Mouse (Mus musculus) ovary, postnatal 36 days (tissue): ENCODE results near the gene Smyd2.

Source experiments
- DNase-seq: peaks from one replicate; pipeline ENCODE4 v3.0.0; 2022; ENCODE audit warnings: low spot score, mixed read lengths

Gene Smyd2

DNA sequence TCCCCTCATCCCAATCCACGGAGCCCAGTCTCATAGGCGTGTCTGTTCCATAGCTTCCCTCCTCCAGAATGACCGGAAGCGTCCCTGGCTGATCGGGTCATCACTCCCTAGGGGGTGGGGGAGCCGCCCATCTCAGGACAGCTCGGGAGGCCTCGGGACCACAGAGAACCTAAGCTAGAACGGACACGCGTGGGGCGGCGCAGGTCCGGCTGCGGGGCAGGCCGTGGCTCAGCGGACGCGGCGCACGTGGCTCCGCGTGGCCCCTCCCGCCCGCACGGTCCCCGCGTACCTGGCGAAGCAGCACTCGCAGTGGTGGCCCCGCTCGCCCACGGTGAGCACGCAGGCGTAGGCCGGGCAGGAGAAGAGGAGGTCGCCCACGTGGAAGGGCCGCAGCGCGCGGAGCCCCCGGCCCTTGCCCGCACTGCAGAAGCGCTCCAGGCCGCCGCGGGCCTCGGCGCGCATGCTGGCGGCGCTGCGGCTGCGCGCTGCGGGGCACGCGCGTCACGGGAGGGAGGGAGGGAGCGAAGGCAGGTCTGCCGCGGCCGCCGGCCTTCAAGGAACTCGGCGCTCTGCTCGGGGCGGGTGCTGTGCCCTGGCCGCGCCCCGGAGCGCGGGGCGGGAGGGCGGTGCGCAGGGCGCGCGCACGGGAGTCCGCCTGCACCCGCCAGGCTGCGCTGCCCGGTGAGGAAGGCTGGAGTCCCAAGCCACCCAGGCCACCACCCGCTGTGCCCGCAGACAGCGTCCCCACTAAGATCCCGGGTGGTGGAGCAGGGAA is at the start of gene Smyd2:
TSS of gene Smyd2 (minus strand) at position 546 of the 775 bp plus-strand sequence.
- peak; percentile 84 for DNase-seq

DNA sequence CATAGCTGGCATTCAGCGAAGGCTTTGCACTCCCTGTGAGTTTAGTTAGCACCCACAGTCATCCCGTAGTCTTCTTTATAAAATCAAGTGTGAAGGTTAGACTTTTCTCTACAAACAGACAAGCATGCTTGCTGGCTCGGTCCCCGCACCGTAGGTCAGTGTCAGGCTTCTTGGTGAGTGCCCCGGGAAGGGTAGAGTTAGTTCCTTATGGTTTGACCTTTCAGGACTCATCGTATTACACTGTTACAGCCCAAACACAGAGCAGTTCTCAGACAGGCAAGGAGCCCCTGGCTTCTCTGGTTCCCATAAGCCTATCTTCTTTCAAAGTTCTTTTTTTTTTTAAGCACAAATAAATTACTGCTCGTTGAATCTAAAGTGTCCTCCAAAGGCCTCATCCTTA is 48.2 kb upstream of the Smyd2 start:
- no peak for DNase-seq

DNA sequence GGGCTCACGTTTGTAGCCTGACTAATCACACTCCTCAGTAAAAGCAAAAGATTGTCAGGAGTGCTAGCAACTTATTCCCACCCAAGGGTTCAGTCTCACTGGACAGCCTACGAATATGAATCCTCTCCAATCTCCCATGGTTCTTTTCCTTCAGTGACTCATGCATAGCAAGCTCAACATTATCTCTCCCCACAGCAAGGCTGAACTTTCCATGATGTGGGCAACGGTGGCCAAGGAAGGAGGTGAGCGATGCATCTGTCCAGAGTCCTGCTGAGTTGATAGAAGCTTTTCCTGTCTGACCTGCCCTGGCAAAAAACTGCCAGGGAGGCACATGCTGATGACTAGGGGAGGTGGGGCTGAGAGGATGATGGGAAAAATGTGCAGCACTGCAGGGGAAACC is 45.9 kb upstream of the Smyd2 start:
- DNase-seq = no peak

DNA sequence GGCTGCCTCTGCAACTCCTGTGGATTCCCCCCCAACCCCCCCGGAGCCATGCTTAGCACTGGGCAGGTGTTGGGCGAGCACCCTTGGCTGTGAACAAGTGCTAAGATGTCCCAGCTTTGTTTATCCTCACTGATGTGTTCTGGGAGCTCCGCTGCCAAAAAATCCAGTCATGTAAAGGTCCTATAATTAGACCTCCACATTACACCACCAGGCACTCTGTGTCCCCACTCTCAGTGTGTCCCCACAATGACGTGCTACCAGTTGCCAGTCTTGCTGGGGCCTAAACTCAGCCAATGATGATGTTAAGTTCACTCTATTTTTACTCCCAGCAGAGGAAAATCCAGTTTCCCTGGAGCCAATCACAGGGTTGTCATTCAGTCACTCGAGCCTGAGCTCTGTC is 38.3 kb upstream of the Smyd2 start:
- no peak for DNase-seq

DNA sequence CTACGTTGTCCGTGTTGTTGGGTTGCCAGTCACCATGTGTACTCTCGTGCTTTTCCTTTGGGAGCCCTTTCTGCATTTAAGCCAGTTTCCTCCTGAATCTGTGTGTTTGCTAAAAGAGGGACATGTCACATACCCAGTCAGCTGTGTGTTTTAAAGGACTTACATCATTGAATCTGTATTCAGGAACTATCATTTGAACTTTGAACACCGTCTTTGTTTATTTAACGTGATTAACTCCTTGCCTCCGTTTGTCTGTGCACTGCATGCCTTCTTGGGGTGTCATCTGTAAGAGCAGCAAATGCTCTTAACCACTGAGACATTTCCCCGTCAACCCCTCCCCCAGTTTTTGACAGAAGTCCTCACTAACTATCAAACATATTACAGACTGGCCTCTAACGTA is 37.6 kb upstream of the Smyd2 start:
- DNase-seq = no peak

DNA sequence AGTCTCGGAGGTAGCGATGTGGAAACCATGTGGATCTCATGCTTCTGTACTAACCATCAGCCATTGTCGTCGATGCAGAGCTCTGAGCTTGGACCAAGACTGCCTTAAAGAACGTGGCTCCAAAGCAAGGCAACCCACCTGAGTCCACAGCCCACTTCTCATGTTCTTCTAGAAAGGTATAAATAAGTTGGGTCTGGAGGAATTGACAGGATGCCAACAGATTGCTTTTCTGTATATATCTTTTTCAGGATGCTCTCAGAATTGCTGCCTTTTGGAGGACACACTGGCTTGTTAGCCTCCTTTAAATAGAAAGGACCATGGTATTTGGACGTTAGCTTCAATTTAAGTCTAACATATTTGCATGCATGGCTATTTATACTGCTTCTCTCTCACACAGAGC is 29.7 kb upstream of the Smyd2 start:
- DNase-seq = no peak

DNA sequence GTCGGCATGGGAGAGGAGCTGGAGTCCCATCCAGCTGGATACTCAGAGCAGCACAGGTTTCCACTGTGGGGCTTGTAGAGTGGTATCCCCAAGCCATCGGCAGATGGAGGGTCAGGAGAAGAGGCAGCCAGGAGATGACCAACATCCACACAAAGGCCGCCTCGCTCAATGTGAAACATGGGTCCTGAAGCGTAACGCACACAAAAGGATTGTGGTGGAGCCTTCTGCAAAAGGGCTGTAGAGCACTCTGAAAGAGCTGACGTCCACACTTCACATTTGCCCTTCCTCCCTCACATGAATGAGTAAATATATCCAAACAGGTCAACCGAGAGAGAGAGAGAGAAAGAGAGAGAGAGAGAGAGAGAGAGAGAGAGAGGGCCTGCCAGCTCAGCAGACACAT is 25.2 kb upstream of the Smyd2 start:
- DNase-seq = no peak

DNA sequence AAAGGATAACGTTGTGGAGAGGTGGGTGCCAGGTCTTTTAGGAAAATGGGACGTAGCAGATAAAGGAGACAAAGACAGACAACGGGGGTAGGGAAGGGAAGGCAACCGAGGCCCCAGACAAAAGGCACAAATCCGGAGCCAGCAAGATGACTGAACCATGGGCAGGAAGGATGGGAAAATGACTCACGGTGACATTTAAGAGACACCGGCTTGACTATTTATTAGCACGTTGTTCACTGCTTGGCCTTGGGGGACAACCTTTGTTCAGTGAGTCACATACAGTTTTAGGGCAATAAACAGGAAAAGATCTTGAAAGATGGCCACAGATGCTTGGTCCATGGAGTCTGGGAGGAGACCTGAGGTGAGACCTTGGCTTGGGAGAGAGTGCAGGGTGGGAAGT is 24.0 kb upstream of the Smyd2 start:
- no peak for DNase-seq

DNA sequence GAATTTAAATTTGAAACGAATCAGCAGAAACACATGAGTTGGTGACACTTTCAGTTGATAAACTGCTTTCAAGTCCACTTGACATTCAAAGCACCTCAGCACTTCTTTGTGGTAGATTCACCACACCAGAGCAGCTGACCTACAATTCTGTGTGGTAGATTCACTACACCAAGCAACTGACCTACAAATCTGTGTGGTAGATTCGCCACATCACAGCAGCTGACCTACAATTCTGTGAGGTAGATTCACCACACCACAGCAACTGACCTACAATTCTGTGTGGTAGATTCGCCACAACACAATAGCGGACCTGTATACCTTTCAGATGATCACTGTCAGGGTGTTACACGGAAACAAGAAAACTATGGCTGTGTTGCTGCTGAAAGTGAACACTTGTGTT is 19.6 kb upstream of the Smyd2 start:
- no peak for DNase-seq

DNA sequence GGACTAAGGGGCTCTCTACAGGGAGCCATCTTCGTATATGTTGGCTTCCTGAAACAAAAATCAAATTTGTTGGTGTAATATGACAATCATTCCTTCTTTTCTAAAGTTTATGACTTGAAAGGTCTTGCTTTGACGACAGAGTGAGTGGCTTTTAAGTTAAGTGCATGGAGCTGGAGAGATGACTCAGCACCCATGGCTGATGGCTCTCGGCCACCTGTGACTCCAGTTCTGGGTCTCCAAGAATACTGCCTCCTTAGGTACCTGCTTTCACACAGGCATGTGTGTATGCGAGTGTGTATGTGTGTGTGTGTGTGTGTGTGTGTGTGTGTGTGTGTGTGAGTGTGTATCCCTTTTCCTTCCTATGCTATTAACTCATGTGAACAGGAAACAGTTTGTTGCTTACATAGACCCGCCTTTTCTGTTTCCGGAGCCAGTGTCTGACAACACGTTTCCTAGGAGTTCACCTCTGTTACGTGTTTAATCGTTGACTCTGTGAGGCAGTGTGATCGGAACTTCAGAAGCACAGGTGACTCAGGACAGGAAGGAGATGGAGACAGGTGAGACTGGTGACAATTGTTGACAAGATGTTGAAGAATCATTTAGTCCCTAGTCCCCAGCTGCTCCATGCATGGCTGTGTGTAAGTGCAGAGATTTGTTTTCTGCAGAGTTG is 14.4 kb upstream of the Smyd2 start:
- DNase-seq = no peak

DNA sequence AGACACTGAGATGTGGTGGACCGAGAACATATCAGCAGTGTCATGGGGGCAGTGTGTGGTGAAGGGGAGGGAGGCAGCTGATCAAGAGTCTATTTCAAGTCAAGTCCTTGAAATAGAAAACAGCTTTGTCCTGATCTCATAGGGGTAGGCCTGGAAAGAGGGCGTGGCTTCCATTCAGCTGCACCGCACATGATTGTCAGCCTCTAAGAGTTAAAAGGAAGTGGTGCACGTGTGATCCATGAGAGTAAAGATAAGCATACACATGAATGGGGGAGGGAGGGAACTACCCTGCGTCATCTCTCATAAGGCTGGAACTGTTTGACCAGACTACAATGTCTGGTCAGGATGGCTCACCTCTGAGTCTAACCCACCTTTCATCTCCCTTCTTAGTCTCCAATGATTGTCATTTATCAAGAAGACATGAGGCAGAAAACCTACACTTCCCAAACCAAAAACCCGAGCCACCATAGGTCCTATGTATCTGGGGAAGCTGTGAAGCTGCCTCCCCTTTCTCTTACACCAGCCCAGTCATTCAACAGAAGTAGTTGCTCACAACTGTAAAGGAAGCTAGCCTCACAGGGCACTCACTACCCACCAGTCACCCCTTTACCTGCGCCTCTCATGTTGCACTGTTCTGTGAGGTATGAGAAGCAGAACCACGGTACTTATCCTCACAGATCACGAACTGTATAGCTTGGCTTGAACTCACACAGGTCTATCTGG is 11.5 kb upstream of the Smyd2 start:
- DNase-seq = no peak

DNA sequence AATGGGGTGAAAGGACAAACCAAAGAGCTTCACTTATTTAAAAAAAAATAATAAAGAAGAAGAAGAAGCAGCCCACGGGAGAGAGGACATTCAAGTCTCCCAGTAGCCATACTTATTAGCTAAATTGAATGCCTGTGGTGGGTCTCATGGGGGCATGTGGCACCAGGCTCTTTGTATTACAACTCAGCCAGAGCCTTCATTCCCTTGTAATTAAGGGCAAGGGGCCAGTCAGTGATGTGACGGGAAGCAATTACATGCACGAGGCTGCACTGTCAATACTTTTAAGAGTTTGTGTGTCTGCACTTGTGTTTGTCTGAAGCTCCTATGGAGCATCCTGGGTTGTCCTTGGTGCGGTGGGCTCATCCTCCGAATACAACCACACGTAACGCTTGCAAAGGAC is 10.8 kb upstream of the Smyd2 start:
- DNase-seq = no peak

DNA sequence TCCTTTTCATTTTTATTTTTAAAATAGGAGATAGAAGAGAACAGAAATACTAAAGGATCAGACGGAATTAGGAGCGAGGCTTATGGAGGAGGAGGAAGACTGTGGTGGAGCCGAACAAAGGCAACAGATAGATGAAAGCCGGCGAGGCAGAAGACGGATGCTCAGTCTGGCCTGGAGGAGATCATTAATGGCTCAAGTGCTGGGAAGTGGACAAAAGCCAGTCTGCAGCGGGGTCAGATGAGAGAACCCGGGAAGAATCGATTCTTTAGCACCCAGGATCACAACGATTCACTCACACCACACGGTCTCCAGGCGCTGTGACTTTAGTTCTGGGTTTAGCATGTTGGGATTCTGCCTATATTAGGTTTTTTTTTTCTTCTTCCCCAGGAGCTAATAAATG is 10.0 kb upstream of the Smyd2 start:
- no peak for DNase-seq

DNA sequence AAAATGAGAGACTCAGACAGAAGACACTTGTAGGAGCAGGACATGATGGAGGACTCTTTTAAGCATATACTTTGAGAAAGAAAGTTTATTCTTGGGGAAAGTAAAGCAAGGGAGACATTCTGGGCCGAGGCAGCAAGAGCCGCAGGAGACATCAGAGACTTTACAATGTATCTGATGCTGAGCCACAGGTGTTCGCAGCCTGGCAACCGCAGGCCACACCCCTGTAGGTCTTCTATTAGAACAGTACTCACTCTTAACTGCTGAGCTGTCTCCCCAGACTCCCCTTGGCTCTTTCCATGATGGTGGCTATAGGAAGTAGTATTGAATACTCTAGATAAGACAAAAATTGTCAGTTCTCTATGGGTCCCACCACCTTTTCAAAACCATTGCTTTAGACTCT is 7.7 kb upstream of the Smyd2 start:
- DNase-seq = no peak

DNA sequence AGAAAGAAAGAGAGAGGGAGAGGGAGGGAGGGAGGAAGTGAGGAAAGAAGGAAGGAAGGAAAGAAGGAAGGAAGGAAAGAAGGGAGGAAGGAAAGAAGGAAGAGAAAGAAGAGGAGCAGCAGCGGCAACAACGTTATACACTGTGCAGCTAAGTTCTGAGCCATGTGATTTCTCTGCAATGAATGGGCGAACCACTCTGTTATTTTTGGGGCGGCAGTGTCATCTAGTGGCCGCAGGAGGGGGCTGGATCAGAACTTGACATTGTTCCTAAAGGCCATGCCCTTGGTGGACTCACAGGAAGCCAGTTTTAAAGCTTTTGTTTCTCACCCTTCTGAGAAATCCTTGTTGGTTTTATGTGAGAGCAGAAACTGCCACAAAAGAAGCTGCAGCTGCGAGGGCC is 5.5 kb upstream of the Smyd2 start:
- peak; percentile 63 for DNase-seq

DNA sequence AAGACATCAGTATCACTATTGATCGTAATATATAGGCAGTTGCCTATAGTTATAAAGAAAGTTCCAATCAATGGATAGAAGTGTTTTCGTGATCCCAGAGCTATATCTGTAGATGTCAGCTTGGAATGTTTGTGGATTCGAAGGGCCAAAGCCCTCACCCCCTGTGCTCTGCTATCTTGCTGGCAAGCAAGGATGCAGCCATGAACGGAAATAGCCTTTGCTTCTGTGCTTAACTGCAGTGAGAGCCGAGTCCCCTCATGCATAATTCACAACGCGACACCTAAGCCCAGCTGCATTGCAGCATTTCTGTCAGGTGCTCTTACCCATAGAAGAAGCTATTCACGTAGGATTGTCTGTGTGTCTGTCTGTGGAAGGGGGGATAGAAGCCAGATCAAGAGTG is 4.1 kb upstream of the Smyd2 start:
- DNase-seq = no peak

DNA sequence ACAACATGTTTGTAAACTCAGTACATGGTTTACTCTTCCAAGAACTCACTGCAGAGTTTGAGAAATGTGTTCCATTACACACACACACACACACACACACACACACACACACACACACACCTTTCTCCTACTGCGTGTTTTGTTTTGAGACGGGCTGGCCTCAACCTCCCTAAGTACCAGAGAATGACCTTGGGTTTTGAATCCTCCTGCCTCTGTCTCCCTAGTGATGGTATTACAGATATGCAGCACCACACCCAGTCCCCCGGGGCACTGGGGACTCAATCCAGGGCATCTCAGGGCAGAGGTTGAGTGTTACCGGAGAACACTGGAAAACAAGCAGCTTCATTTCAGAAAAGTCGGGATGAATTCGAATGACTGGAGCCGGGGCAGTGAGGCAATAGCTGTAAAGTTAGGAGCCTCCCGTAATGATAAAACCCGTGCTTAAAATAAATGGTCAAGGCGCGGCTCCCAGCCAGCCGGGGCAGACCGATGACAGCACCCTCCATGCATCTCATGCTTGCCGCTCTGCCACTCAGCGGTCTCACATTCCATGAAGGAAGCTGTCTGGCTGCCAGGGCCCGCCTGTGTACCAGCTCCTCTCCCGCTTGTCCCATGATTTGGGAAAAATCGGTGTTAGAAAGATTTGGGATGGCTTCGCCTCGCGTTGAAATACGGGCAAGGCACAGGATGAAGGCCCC is 1.9 kb upstream of the Smyd2 start:
- DNase-seq = no peak

DNA sequence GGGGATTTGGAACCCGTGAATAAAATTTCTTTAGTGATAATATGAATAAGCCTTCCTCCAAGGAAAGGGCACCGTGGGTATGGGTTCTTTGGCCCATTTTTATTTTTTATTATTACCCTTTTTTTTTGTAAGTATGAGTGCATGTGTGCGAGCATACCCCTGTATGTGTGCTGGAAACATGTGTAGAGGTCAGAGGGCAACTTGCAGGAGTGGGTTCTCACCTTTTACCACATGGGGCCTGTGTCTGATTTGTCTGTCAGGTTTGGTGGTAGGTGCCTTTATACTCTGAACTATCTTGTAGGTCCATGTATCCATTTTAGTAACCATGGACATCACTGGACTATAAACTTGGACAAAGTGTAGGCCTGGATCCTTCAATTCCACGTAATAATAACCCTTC is 994 bp upstream of the Smyd2 start:
- no peak for DNase-seq

DNA sequence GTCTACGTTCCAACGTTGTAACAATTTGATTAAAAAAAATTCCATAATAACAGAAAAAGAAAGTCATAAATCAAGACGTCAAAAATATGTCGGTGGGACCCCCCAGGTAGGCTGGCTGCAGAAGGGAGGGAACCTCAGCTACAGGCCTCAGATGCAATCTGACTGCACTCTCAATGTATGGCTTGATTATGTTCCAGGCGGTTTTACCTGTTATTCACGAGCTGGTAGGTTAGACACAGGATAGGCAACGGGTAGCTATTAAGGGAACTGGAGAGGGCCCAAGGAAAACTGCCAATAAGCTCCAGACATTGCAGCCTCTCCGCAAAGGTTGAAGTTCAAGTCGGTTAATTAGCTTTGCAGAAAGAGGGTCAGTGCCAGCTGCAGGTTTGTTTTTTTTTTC is 558 bp upstream of the Smyd2 start:
- DNase-seq = no peak

DNA sequence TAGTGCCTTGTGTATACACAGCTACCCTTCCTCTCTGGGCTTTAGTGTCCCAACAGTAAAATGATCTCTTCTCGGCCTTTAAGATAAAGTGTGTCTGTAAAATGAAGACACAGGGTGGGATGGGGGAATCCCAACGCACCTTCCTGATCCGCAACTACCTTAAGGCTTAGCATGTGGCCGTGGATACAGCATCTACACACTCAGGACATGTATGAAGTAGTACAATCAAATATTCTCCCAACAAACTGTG is 670 bp downstream of the Smyd2 start:
- no peak for DNase-seq

DNA sequence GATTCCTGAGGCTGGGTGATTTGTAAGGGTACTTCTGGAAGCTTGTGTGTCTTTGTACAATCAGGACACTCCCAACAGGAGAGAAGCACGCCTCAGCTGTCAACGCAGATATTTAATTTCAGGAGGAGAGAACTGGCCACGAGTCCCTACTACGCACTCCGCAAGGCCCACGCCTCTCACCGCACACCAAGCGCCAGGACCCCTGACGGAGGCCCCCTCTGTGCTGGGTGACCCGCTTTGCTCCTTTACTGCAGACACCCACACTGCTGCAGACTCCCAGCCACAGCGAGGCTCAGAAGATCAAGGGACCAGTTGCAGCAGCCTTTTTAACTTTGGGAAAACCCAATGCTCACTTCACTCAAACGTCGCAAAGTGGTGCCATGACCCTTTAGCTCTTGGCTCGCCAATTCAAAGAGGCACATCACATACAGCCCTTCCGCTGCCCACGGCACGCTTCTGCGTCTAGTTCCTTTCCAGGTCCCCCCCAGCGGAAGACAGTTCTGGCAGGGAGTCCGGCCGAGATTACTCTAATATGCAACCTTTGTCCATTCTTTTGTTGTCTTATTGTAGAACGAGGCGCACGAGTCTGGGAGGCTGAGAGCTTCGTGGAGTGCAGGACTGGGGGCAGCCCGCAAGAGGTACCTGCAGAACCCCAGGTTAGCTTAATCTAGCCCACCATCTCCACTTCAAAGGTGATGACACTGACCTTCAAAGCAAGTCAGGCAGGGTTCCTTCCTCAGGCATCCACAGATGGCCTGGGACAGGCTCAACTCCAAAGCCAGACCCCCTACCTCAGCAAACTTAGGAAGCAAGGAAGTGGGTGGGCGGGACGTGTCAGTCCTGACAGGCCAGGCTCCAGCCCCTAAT is 1.2 kb downstream of the Smyd2 start:
- DNase-seq = no peak

DNA sequence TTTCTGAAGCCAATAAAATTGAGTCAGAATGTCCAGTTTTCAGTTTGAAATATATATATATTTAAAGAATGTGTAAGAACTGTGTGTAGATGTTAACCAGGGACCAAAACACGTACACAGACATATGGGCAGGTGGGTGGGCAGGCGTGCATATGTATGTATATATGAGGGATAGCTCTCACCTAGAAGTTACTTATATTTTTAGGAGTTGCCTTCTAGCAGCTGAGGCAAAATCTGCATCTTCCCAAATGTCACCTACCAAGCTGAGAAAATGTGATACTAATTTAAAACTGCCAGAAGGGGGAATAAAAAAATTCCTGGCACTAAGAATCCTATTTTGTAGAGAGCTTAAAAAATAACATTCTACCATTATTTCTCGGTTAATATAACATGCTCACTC is 2.4 kb downstream of the Smyd2 start:
- DNase-seq = no peak
